Mouse (Mus musculus): ENCODE measurements around the gene Xiap.

- TF ChIP-seq GATA1 (IDR thresholded peaks at IDR 0.05; ENCODE audit: borderline replicate concordance, low read length): no peak
- no peak for TF ChIP-seq FLI1 (IDR thresholded peaks at IDR 0.05; ENCODE audit: low read length)
Observed at GRCm38 (mm10) chrX:42153056-42153455, 93.6 kb downstream of the Xiap start.
